Mouse (Mus musculus) cerebellum, adult (tissue): ENCODE results near the gene Cmtm2b.

ENCODE experiments used
- ATAC-seq: cut with Nextera tagmentation; 2 replicates; pipeline ENCODE4 v1.9.2; 2017; ENCODE audit warnings: mild to moderate bottlenecking, moderate library complexity, mixed read lengths; ENCODE audit not compliant: insufficient number of reproducible peaks, low FRiP score, low TSS enrichment

The Cmtm2b gene

DNA sequence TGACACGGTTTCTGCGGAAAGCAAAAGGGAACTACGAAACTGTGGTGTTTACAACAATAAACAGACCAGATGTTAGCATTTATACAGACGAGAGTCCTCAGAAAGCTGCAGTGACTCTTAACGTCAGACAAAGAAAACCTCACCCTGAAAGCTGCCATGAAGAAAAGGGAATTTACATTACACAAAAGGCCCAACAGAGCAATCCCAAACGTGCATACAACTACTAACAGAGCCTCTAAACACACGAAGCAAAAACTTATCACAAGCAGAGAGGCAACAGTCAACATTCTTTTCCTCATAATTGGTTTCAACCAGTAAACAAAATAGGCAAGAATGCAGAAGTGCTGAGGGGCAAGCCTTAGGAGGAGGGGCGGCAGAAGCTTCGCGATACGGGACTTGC, 54.6 kb downstream of the Cmtm2b start:
- no peak for ATAC-seq

DNA sequence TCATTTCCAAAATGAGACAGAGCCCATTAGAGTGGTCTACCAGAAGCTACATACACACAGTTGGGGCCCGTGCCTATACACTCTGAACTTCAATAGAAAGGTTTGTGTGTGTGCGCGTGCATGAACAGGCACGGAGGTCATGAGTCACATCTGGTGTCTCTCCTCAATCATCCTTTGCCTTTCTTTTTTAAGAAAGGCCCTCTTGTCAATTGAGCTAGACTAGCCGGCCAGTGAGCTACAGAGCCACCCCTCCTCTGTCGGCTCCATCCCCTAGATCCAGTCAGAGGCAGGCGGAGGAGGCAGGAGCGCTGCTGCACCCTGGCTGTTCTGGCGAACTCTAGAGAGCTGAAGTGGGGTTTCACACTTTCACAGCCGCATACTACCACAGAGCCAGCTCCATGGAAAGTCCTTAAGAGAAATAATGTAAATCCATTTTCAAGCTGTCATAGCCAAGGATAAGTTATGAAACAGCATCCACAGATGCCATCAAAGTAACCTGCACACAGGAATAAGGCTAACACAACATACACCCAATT, 57.3 kb downstream of the Cmtm2b start:
- ATAC-seq, result no peak

DNA sequence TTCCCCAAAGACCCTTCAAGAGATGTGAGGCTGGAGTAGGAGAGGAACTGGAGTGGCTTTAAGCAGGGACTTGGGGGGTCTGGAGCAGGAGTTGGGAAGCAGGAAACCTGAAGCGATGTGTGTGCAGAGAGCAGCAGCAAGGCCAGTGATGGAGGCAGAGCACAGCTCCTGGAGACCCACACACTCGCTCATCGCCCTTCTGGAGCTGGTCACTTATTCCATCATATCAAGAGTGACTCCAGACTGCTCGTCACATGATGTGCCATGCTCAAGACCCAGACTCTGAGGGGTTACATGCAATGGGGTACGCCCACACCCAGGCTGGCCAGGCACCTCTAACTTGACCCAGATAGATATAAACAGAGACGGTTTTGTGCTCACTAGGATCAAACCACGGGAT, 58.2 kb downstream of the Cmtm2b start:
- ATAC-seq, result no peak
